Mouse (Mus musculus) E14TG2a.4 (cell line): ENCODE data around the gene Gcsam.

Experiments
- CTCF ChIP-seq: conservative IDR thresholded peaks from 2 replicates; pipeline ENCODE4 v1.5.1; 2014; ENCODE audit warnings: low read length
- NANOG ChIP-seq: IDR thresholded peaks from 2 replicates; pipeline ENCODE4 v1.6.1; 2014; ENCODE audit warnings: borderline replicate concordance, low read length, mixed read lengths

GRCm38 (mm10) chr16:45653934-45654332, 43.8 kb downstream of the Gcsam start, which contains the start of gene BC016579:
- TF ChIP-seq CTCF (no peak), NANOG (no peak)
